Comparison of ENCODE assay signal across 18 mouse cellular contexts in the genomic region with DNA sequence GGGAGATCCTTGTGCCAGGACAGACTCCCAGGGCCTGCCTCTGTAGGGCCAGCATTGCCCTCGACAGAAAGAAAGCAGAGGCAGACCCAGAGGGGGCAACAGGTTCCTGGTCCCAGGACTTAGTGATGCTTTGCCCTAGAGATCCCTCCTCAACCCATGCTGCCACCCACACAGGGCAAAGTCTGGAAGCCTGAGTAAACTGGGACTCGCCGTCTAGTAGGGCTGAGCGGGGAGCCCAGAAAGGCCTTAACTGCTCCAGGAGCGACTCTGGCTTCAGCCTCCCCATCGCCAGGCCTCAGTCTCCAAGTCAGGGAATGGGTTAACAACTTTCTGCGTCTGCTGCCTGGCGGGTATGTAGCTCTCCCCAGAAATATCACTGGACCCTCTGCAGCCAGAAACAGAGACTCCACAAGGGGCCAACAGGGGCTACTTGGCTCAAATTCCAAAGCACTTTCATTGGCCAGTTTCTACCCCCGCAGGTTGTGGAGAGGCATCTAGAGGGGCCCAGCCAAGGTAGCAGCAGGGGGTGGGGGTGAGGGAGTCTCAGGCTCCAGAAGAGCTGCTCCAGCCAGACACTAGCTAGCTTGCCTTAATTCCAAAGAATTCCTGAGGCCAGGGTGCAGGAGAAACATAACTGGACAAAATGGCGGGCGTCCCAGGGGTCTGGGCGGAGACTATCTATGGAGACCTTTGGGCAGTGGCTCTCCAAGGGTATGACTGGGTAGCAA. TPM values are rescaled to one million over a fixed set of nuclear protein-coding genes. Genes with fewer than 3 reads are reported as not detected.
"Had no signal": no experiment of that assay in that cellular context is flagged by ENCODE, and none has a peak within 500 bp of the region (broad histone marks: within the 10 kb centered on the region; RNA-seq: fewer than 3 reads in every experiment).

No protein-coding gene starts in this region.

- H3K27me3 ChIP-seq: lung, embryonic 15.5 days; midbrain, embryonic 13.5 days; midbrain, embryonic 15.5 days; neural tube, embryonic 12.5 days; stomach, embryonic 15.5 days had no signal

- ATAC-seq: lung, postnatal 0 days; midbrain, embryonic 13.5 days; midbrain, embryonic 15.5 days had no signal

- H3K27ac ChIP-seq: lung, embryonic 15.5 days; macrophage; midbrain, embryonic 13.5 days; midbrain, embryonic 15.5 days; neural tube, embryonic 12.5 days; stomach, embryonic 15.5 days; stomach, postnatal 0 days had no signal

- H3K9ac ChIP-seq: lung, embryonic 15.5 days; midbrain, embryonic 13.5 days; midbrain, embryonic 15.5 days; neural tube, embryonic 12.5 days; stomach, embryonic 15.5 days had no signal

- H3K4me2 ChIP-seq: lung, embryonic 15.5 days; midbrain, embryonic 11.5 days; midbrain, embryonic 13.5 days; midbrain, embryonic 15.5 days; neural tube, embryonic 12.5 days; stomach, embryonic 15.5 days had no signal

- DNase-seq: lung, adult 2 months; lung, postnatal 14 days; lung, postnatal 36 days; right cerebral cortex, postnatal 14 days; thymus, adult 2 months; thymus, postnatal 25 days had no signal

- H3K36me3 ChIP-seq: lung, embryonic 15.5 days; stomach, embryonic 15.5 days had no signal

- H3K4me3 ChIP-seq: lung, embryonic 15.5 days; megakaryocyte, embryonic 14.5 days; midbrain, embryonic 13.5 days; midbrain, embryonic 15.5 days; neural tube, embryonic 12.5 days; stomach, embryonic 15.5 days had no signal

- H3K9me3 ChIP-seq: lung, embryonic 15.5 days; midbrain, embryonic 13.5 days; midbrain, embryonic 15.5 days; stomach, embryonic 15.5 days had no signal

- H3K4me1 ChIP-seq: lung, embryonic 15.5 days had no signal

RNA-seq across cellular contexts. Expression of a gene that starts 23.9 kb away (rescaled TPM):
- polyA plus RNA-seq: lung, embryonic 15.5 days; lung, postnatal 0 days; macrophage; midbrain, embryonic 11.5 days; midbrain, embryonic 13.5 days; midbrain, embryonic 15.5 days; midbrain, postnatal 0 days; neural tube, embryonic 12.5 days; neural tube, embryonic 14.5 days had no signal
